Mouse (Mus musculus) forebrain, postnatal 0 days (tissue): ENCODE measurements around the gene Hivep3. TPM values are rescaled to one million over a fixed set of nuclear protein-coding genes. Genes with fewer than 3 reads are reported as not detected.

Source experiments
- ATAC-seq: fragments of 200-750 bp; cut with Nextera tagmentation; 2 replicates; pipeline ENCODE4 v1.8.0; 2017; ENCODE audit warnings: mild to moderate bottlenecking, moderate library complexity
- DNase-seq: peaks from one replicate; pipeline ENCODE4 v3.0.0-alpha.2; 2015
- H3K27ac ChIP-seq: fragments of 300-500 bp; sonication (generic); 2 replicates; pipeline ENCODE4 v1.5.1; 2014; ENCODE audit warnings: low read depth, mild to moderate bottlenecking, antibody characterized with exemption, low read length, moderate library complexity, mixed read lengths
- H3K27me3 ChIP-seq: fragments of 300-500 bp; sonication (generic); 2 replicates; pipeline ENCODE4 v1.6.1; 2014; ENCODE audit warnings: mild to moderate bottlenecking, low read length, mixed read lengths; ENCODE audit not compliant: insufficient read depth
- H3K36me3 ChIP-seq: fragments of 300-500 bp; sonication (generic); 2 replicates; pipeline ENCODE4 v1.6.1; 2014; ENCODE audit warnings: mild to moderate bottlenecking, moderate library complexity; ENCODE audit not compliant: insufficient read depth
- H3K4me1 ChIP-seq: fragments of 300-500 bp; sonication (generic); 2 replicates; pipeline ENCODE4 v1.6.1; 2014; ENCODE audit warnings: antibody characterized with exemption; ENCODE audit not compliant: insufficient read depth
- H3K4me2 ChIP-seq: fragments of 300-500 bp; sonication (generic); 2 replicates; pipeline ENCODE4 v1.6.1; 2014; ENCODE audit warnings: low read depth, mild to moderate bottlenecking, moderate library complexity
- H3K4me3 ChIP-seq: fragments of 300-500 bp; sonication (generic); 2 replicates; pipeline ENCODE4 v1.5.1; 2014; ENCODE audit warnings: low read depth, low read length, mixed read lengths
- H3K9ac ChIP-seq: fragments of 300-500 bp; sonication (generic); 2 replicates; pipeline ENCODE4 v1.6.1; 2014; ENCODE audit warnings: mild to moderate bottlenecking
- H3K9me3 ChIP-seq: fragments of 300-500 bp; sonication (generic); 2 replicates; pipeline ENCODE4 v1.6.1; 2016; ENCODE audit warnings: low read length
- CTCF ChIP-seq: sonication (generic); IDR thresholded peaks from 2 replicates; pipeline ENCODE4 v1.5.1; 2016; ENCODE audit warnings: antibody characterized with exemption, control low read depth, low read depth
- WGBS: fragments of 180-500 bp; shearing (Covaris S2); extraction: QIAGEN DNeasy Blood & Tissue Kit; methylation state at CpG from one replicate; pipeline ENCODE4 v1.1.7; 2014; 5-methylcytosine and 5-hydroxymethylcytosine counted together
- polyA plus RNA-seq: library from polyadenylated mRNA; unstranded; fragments of >200 nt; fragmentation: Nextera tagmentation; extraction: Ambion mirVana; gene quantifications from 2 replicates; pipeline ENCODE4 v1.2.1, GENCODE M21; 2015
- total RNA-seq: library from RNA; depleted of rRNA; stranded (reverse); fragments of >200 nt; gene quantifications from 2 replicates; pipeline ENCODE4 v1.2.3, GENCODE M21; 2014; rRNA removed

Gene Hivep3
- total and polyA plus RNA-seq, 2 experiments from 2014 or later, result 16.9 to 21.3 TPM

DNA sequence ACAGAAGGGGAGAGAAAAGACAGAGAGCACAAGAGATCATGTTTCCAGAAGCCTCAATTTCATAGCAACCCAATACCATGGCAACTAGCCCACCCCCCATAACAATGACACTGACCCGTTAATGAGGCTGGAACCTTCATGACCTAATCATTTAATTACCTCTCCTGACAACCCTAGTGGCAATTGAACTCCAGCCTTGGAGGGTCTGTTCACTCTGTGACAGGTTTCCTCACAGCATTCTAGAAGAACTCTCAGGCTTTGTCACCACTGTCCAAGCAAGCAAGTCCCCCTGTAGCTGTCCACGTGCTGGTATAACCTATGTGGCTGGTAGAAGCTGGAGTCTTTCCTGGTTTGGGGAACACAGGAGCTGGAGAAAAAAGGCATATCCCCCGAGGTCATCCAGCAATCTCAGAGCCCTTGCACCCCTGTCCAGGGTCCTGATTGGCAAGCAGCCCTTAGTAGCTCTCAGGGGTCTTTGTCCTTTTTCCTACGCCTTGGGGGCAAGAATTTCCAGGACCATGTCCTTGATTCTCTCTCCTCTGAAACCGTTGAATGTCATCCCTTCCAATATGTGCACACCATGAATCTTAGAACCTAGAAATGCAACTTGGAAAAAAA, 450.9 kb downstream of the Hivep3 start:
- H3K27me3 ChIP-seq, result no peaks in the 10 kb centered on the region
- no peak overlapping the region for H3K27ac ChIP-seq
- H3K9ac ChIP-seq, result no peak overlapping the region
- H3K4me2 ChIP-seq, result no peak overlapping the region
- no peak overlapping the region for H3K4me3 ChIP-seq
- peaks cover 6% of the 10 kb centered on the region; the same call in 1 of the 2 replicates for H3K4me1 ChIP-seq
- DNase-seq (no peak), ATAC-seq (no peak)
- no peak for TF ChIP-seq CTCF
- H3K36me3 ChIP-seq, result no peaks in the 10 kb centered on the region
- H3K9me3 ChIP-seq, result no peaks in the 10 kb centered on the region
- 16% methylated on average over 5 of the region's 5 CpGs for WGBS

DNA sequence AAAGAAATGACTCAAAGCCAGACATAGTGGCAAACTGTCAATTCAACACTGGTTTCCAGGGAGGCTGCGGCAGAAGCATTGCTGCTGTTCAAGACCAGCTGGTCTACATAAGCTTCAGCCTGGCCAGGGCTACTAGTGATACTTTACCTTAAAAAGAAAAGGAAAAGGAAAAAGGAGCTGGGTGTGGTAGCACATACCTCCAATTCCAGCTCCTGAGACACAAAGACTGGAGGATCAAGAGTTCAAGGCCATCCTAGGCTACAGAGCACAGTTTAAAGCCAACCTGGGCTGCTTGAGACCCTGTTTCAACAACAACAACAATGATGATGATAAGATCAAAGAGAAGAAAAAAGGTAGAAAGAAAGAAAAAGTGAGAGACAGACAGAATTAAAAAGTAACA, 452.9 kb downstream of the Hivep3 start:
- Histone ChIP-seq H3K4me2 (no peak overlapping the region), H3K9me3 (no peaks in the 10 kb centered on the region), H3K9ac (no peak overlapping the region), H3K4me3 (no peak overlapping the region), H3K36me3 (no peaks in the 10 kb centered on the region), H3K27me3 (no peaks in the 10 kb centered on the region), H3K4me1 (peaks cover 8% of the 10 kb centered on the region; the same call in 1 of the 2 replicates), H3K27ac (no peak overlapping the region)
- ATAC-seq, result no peak
- 67% methylated on average over 1 of the region's 1 CpGs for whole genome bisulfite sequencing
- TF ChIP-seq CTCF, result no peak
- DNase-seq, result no peak

DNA sequence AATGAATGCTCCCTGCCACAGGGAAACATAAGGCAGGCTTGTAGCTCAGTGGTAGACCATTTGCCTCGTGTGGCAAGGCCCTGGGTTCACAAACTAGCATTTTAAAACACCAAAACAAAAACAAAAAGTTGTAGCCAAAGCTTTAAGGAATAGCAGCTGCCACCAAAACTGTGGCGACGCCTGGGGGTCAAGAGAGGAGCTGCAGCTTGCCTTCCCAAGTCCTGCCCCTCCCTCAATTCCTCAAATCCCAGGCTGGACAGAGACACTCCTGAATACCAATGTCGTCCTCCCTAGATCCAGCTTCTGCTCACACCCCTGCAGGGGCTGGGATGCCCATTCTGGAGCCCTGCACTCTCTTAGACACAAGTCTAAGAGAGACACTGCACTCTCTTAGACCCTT, 453.4 kb downstream of the Hivep3 start:
- DNase-seq, result no peak
- no peak overlapping the region for H3K4me2 ChIP-seq
- no peak for ATAC-seq
- H3K36me3 ChIP-seq, result no peaks in the 10 kb centered on the region
- H3K9me3 ChIP-seq, result no peaks in the 10 kb centered on the region
- 20% methylated on average over 4 of the region's 4 CpGs for whole genome bisulfite sequencing
- H3K4me3 ChIP-seq, result no peak overlapping the region
- H3K9ac ChIP-seq, result no peak overlapping the region
- no peaks in the 10 kb centered on the region for H3K27me3 ChIP-seq
- peak; percentile 50 for TF ChIP-seq CTCF
- no peak overlapping the region for H3K27ac ChIP-seq
- peaks cover 8% of the 10 kb centered on the region; the same call in 1 of the 2 replicates for H3K4me1 ChIP-seq

Other genes with a start within 250 kb of the Hivep3 start
- 22.8 and 28.4 TPM in 2 replicates for gene Rimkla, start 241.2 kb upstream of the Hivep3 start, total RNA-seq
- gene Rimkla, start 241.2 kb upstream of the Hivep3 start, polyA plus RNA-seq, result 16.6 and 21.6 TPM in 2 replicates
- gene Foxj3, start 196.8 kb upstream of the Hivep3 start, total RNA-seq, result 38.4 and 52.7 TPM in 2 replicates
- 17.4 and 25.2 TPM in 2 replicates for gene Foxj3, start 196.8 kb upstream of the Hivep3 start, polyA plus RNA-seq
- gene Frg2f1, start 194.3 kb upstream of the Hivep3 start, total RNA-seq, result 14.2 and 36.5 TPM in 2 replicates
- gene Frg2f1, start 194.3 kb upstream of the Hivep3 start, polyA plus RNA-seq, result 9.0 and 11.3 TPM in 2 replicates
- not detected in 2 replicates for gene Guca2a, start 96.1 kb upstream of the Hivep3 start, total RNA-seq
- not detected in 2 replicates for gene Guca2a, start 96.1 kb upstream of the Hivep3 start, polyA plus RNA-seq
- not detected in 2 replicates for gene Guca2b, start 74.8 kb upstream of the Hivep3 start, total RNA-seq
- gene Guca2b, start 74.8 kb upstream of the Hivep3 start, polyA plus RNA-seq, result not detected in 2 replicates